Mouse (Mus musculus) forebrain, postnatal 0 days (tissue): ENCODE data around the gene Hoxa10. TPM values are rescaled to one million over a fixed set of nuclear protein-coding genes. Genes with fewer than 3 reads are reported as not detected.

Experiments used
- ATAC-seq: fragments of 200-750 bp; cut with Nextera tagmentation; 2 replicates; pipeline ENCODE4 v1.8.0; 2017; ENCODE audit warnings: mild to moderate bottlenecking, moderate library complexity
- DNase-seq: peaks from one replicate; pipeline ENCODE4 v3.0.0-alpha.2; 2015
- H3K27ac ChIP-seq: fragments of 300-500 bp; sonication (generic); 2 replicates; pipeline ENCODE4 v1.5.1; 2014; ENCODE audit warnings: low read depth, mild to moderate bottlenecking, antibody characterized with exemption, low read length, moderate library complexity, mixed read lengths
- H3K27me3 ChIP-seq: fragments of 300-500 bp; sonication (generic); 2 replicates; pipeline ENCODE4 v1.6.1; 2014; ENCODE audit warnings: mild to moderate bottlenecking, low read length, mixed read lengths; ENCODE audit not compliant: insufficient read depth
- H3K36me3 ChIP-seq: fragments of 300-500 bp; sonication (generic); 2 replicates; pipeline ENCODE4 v1.6.1; 2014; ENCODE audit warnings: mild to moderate bottlenecking, moderate library complexity; ENCODE audit not compliant: insufficient read depth
- H3K4me1 ChIP-seq: fragments of 300-500 bp; sonication (generic); 2 replicates; pipeline ENCODE4 v1.6.1; 2014; ENCODE audit warnings: antibody characterized with exemption; ENCODE audit not compliant: insufficient read depth
- H3K4me2 ChIP-seq: fragments of 300-500 bp; sonication (generic); 2 replicates; pipeline ENCODE4 v1.6.1; 2014; ENCODE audit warnings: low read depth, mild to moderate bottlenecking, moderate library complexity
- H3K4me3 ChIP-seq: fragments of 300-500 bp; sonication (generic); 2 replicates; pipeline ENCODE4 v1.5.1; 2014; ENCODE audit warnings: low read depth, low read length, mixed read lengths
- H3K9ac ChIP-seq: fragments of 300-500 bp; sonication (generic); 2 replicates; pipeline ENCODE4 v1.6.1; 2014; ENCODE audit warnings: mild to moderate bottlenecking
- H3K9me3 ChIP-seq: fragments of 300-500 bp; sonication (generic); 2 replicates; pipeline ENCODE4 v1.6.1; 2016; ENCODE audit warnings: low read length
- CTCF ChIP-seq: sonication (generic); IDR thresholded peaks from 2 replicates; pipeline ENCODE4 v1.5.1; 2016; ENCODE audit warnings: antibody characterized with exemption, control low read depth, low read depth
- WGBS: fragments of 180-500 bp; shearing (Covaris S2); extraction: QIAGEN DNeasy Blood & Tissue Kit; methylation state at CpG from one replicate; pipeline ENCODE4 v1.1.7; 2014; 5-methylcytosine and 5-hydroxymethylcytosine counted together
- polyA plus RNA-seq: library from polyadenylated mRNA; unstranded; fragments of >200 nt; fragmentation: Nextera tagmentation; extraction: Ambion mirVana; gene quantifications from 2 replicates; pipeline ENCODE4 v1.2.1, GENCODE M21; 2015
- total RNA-seq: library from RNA; depleted of rRNA; stranded (reverse); fragments of >200 nt; gene quantifications from 2 replicates; pipeline ENCODE4 v1.2.3, GENCODE M21; 2014

The Hoxa10 gene
- total and polyA plus RNA-seq, 2 experiments from 2014 or later: not detected

DNA sequence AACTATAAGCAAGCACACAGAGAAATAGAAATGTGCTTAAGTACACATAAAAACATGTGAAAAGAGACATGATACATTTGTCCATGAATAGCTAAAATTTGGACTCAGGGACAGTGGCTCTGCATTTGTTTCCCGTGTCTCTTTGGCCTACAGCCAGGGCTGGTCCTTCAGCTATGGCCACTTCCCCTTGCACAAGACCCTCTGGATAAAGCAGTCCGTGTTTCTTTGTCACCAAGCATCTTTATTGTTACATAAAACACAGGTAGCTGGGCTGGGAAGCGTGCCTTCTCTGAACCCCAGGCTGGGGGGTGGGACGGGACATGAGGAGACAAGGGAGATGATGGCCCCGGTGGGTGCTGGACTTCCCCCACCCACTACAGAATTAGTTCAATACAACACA is 26.4 kb downstream of the Hoxa10 start:
- Histone ChIP-seq H3K4me3 (no peak overlapping the region), H3K27me3 (peaks cover 97% of the 10 kb centered on the region), H3K9ac (no peak overlapping the region), H3K27ac (no peak overlapping the region), H3K36me3 (no peaks in the 10 kb centered on the region), H3K4me1 (peaks cover 4% of the 10 kb centered on the region; the same call in 1 of the 2 replicates), H3K4me2 (no peak overlapping the region), H3K9me3 (no peaks in the 10 kb centered on the region)
- DNase-seq (no peak), ATAC-seq (no peak)
- no peak for TF ChIP-seq CTCF
- 9% methylated on average over 5 of the region's 5 CpGs for WGBS

DNA sequence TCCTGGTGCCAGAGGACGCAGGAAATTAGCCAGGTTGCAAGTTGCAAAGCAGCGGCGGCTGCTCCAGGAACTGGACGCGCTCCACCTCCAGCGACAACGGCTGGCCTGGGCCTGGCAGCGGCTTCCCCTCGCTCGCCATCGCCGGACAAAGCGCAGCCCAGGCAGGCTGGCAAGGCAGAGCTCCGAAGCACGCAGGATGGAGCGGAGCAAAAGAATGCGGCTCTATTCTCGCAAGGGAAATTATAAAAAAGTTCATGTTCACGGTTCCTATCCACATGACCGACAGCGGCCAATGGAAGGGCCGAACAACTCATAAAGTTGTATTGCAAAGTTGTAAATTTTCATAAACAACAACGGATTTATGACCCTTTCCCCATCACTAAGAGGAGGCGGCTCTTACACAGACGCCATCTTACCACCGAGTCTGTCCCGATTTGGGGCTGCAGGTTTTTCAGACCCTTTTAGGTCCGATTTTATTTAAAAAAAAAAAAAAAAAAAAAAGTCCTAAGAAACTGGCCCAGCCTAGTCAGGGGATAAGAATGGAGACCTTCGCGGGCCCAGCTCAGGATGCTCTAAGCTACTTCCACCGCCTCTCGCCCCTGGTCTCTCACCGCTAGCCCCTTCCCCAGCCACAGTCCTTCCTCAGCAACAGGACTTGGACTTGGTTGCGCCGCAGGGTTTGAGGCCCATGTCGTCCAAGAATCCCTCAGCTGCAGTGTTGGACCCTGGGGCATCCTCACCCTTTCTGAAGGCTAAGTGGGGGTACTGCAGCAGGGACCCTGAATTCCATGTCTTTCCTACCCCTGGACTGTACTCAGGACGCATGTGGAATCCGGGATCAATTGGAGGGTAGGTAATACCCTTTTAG is 27.3 kb downstream of the Hoxa10 start, which contains the start of the genes Hoxa3 and Gm28308:
TSS of gene Hoxa3 (minus strand) at position 218 of the 868 bp plus-strand sequence.
TSS of gene Gm28308 (minus strand) at position 221 of the 868 bp plus-strand sequence.
- no peak for TF ChIP-seq CTCF

DNA sequence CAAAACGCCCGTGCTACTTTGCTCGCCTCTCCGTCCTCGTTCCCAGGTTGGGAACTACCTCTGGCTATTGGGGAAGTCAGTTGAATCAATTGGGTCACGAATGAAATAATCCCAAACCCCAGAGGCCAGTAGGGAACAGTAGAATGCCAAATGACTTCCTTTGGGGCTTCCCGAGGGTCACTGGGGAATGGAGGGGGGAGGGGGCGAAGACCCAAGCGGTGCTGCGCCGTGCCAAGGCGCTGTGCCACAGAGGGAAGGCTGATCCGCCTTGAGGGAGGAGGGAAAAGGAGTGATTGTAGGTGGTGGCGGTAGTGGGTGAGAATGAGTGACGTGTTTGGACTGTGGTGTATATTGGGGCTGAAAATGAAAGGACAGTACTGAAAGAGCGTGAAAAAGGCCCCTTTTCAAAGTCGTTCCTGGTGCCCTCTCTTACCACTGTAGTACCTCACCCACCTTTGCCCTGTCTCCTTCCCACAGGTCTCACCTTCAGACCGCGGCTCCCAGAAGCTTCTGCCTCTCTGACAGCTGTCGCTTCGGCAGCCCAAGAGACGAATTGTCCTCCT is 28.0 kb downstream of the Hoxa10 start:
- no peak overlapping the region for H3K9ac ChIP-seq
- 3% methylated on average over 22 of the region's 22 CpGs for WGBS

More for the DNA sequence above, 27.3 kb downstream of the Hoxa10 start, which contains the start of the genes Hoxa3 and Gm28308:
- Histone ChIP-seq H3K4me2 (no peak within 1 kb of the TSS), H3K4me1 (peaks cover 4% of the 10 kb centered on the region; the same call in 1 of the 2 replicates), H3K4me3 (no peak within 1 kb of the TSS), H3K9me3 (no peaks in the 10 kb centered on the region), H3K36me3 (no peaks in the 10 kb centered on the region), H3K9ac (no peak within 1 kb of the TSS), H3K27ac (no peak within 1 kb of the TSS), H3K27me3 (peaks cover 97% of the 10 kb centered on the region)
- WGBS: 3% methylated on average over 38 of the region's 38 CpGs
- ATAC-seq: no peak
- no peak for DNase-seq

DNA sequence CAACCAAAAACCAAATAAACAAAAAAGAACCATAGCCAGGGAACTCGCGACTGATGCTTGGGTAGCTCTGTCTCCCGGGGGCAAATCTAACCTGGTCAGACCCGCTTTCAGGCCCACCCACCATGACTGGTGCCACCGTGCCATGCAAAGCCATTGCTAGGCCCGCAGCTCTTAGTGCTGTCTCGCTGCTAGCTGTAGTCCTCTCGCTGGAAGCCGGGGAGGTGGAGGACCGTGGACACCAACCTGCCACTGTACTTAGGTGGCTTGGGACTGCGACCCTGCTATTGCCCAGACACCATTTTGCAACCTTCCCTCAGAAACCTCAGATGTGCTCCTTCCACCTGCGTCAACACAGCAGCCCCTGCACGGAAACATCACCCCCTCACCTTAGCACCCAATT is 28.7 kb downstream of the Hoxa10 start:
- no peak overlapping the region for H3K4me2 ChIP-seq
- H3K9me3 ChIP-seq: no peaks in the 10 kb centered on the region
- H3K27ac ChIP-seq: no peak overlapping the region
- H3K4me1 ChIP-seq: no peaks in the 10 kb centered on the region
- no peak for TF ChIP-seq CTCF
- H3K9ac ChIP-seq: no peak overlapping the region
- no peak for DNase-seq
- H3K4me3 ChIP-seq: no peak overlapping the region
- ATAC-seq: no peak
- 5% methylated on average over 13 of the region's 13 CpGs for WGBS
- peaks cover 95% of the 10 kb centered on the region for H3K27me3 ChIP-seq
- H3K36me3 ChIP-seq: no peaks in the 10 kb centered on the region

More for the DNA sequence above, 28.0 kb downstream of the Hoxa10 start:
- H3K4me3 ChIP-seq: no peak overlapping the region
- DNase-seq (no peak), ATAC-seq (no peak)
- H3K36me3 ChIP-seq: no peaks in the 10 kb centered on the region
- H3K4me2 ChIP-seq: no peak overlapping the region
- H3K27me3 ChIP-seq: peaks cover 95% of the 10 kb centered on the region
- H3K4me1 ChIP-seq: peaks cover 4% of the 10 kb centered on the region; the same call in 1 of the 2 replicates
- TF ChIP-seq CTCF: no peak
- no peaks in the 10 kb centered on the region for H3K9me3 ChIP-seq
- H3K27ac ChIP-seq: no peak overlapping the region

DNA sequence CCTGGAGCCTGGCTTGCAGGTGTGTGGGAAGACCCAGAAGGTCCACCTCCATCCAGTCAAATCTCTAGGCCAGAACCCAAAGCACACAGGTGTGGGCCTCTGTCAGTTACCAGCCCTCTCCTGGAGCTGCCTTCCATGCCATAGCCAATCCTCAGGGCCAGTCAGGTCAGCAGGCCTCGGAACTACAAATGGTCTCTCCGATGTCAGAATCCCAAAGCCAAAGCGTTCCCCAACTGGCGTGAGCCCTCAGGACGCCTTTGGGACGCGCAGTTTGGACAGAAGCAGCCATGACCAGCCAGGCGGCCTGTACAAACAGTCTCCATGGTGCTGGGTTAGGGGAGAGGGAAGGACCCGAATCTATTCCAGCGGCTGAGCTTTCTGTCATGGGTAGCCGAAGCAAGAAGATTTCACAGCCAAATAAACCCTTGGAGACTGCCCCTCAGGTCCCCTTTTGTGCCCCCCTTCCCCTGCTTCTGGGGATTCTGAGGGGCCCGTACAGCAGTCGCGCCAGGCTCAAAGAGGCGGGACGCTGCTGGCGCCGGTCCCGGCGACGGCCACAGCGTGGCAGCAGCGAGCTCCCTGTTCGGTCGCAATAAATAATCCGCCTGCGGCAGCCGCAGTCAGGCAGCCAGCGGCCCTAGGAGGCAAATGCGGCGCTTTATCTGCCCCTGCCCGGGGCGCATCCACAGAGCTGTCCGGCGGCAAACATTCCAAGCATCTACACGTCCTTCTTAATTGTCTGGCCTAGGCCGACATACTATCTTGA is 29.3 kb downstream of the Hoxa10 start:
- Histone ChIP-seq H3K27me3 (peaks cover 95% of the 10 kb centered on the region), H3K4me1 (no peaks in the 10 kb centered on the region), H3K4me3 (no peak overlapping the region), H3K9me3 (no peaks in the 10 kb centered on the region), H3K27ac (no peak overlapping the region), H3K4me2 (no peak overlapping the region), H3K9ac (no peak overlapping the region), H3K36me3 (no peaks in the 10 kb centered on the region)
- peak; percentile 71 for TF ChIP-seq CTCF
- DNase-seq: peak; percentile 85
- ATAC-seq: peak; percentile 78
- 2% methylated on average over 37 of the region's 37 CpGs for WGBS

DNA sequence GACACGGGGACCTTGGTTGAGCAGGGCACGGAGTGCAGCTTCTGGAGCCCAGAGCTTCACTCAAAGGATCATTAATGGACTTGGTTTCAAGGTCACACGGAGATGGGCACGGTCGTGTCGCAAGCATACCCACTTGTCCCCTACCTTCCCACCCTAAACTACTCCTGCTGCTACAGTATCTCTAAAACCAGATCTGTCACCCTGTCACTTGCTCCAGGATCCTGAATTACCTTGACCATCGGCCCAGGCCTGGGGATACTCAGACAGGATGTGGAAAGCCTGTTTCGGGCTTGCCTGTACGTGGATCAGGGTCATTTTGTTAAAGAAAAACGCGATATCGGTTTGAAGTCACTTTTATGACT is 31.0 kb downstream of the Hoxa10 start:
- Histone ChIP-seq H3K4me3 (no peak overlapping the region), H3K9ac (no peak overlapping the region), H3K4me2 (no peak overlapping the region), H3K27ac (no peak overlapping the region), H3K9me3 (no peaks in the 10 kb centered on the region), H3K27me3 (peaks cover 94% of the 10 kb centered on the region), H3K36me3 (no peaks in the 10 kb centered on the region), H3K4me1 (no peaks in the 10 kb centered on the region)
- no peak for DNase-seq
- no peak for TF ChIP-seq CTCF
- no peak for ATAC-seq
- 8% methylated on average over 12 of the region's 12 CpGs for WGBS
